Mouse (Mus musculus): ENCODE measurements at regions not wholly inside any gene's neighbourhood (a gene's known extent, or its start where the extent isn't known, plus 50 kb on each side); places are given as distances from the start of the nearest gene placed in this dataset.

DNA sequence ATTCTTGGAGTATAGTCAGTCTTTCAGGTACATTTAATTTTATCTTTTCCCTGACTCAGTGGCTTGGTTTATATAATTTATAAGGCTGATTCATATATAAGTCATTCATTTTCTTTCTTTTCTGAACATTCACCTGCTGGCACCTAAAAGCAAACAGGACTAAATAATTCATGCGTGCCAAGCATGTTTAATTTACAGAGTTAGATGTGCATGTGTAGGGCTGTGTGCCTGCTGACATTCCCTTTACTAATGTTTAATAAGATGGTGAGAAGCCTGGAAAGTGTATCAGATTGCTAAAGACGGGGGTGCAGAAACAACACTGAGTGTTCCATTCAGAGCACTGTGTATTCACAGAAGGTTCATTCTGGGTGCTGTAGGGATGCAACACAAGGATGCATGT lies 229.0 kb downstream of the Rpl10l start:
- H3K4me3 ChIP-seq (ENCODE audit: low read depth, low read length) = no peak overlapping the region
- no peaks in the 10 kb centered on the region for H3K4me1 ChIP-seq (replicated peaks; ENCODE audit: control insufficient read depth, insufficient read depth)
- no peaks in the 10 kb centered on the region for H3K27me3 ChIP-seq (ENCODE audit: control insufficient read depth, insufficient read depth, low read length)
- H3K4me2 ChIP-seq (replicated peaks; ENCODE audit: low read depth) = no peak overlapping the region
- H3K9me3 ChIP-seq (ENCODE audit: control insufficient read depth, low read length) = no peaks in the 10 kb centered on the region
- no peaks in the 10 kb centered on the region for H3K36me3 ChIP-seq (ENCODE audit: control insufficient read depth, insufficient read depth, low read length)
- no peak overlapping the region for H3K27ac ChIP-seq (replicated peaks)
- no peak for TF ChIP-seq CTCF (IDR thresholded peaks at IDR 0.05; ENCODE audit: low read depth)
- no peak for TF ChIP-seq EP300 (optimal IDR thresholded peaks at IDR 0.05)
- ATAC-seq (ENCODE audit: low FRiP score, low TSS enrichment) (no peak), DNase-seq (ENCODE audit: low spot score) (no peak)
- 45% methylated on average over 2 of the region's 2 CpGs for WGBS
- H3K9ac ChIP-seq (ENCODE audit: low read length) = no peak overlapping the region

DNA sequence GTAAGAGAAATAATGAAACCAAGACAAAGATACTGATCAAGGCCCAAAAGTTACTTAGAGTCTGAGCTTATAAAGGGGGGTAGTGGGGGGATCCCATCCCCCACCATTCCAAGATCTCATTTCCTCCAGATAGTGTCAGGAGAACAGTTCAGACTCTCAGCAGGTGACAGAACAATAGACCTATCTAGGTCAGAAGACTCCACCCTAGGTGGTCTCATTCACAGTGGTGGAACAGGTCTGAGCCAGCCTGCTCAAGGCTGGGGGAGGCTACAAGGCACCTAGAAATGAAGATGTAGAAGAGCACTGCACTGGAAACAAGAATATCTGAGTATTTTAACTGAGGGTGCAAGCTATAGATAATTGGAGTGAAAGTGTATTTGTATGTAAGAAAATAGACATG lies 235.3 kb downstream of the Rpl10l start:
- H3K4me3 ChIP-seq (ENCODE audit: low read depth, low read length) = no peak overlapping the region
- no peak for DNase-seq (ENCODE audit: low spot score)
- no peak overlapping the region for H3K9ac ChIP-seq (ENCODE audit: low read length)
- no peak for ATAC-seq (ENCODE audit: low FRiP score, low TSS enrichment)
- H3K27me3 ChIP-seq (ENCODE audit: control insufficient read depth, insufficient read depth, low read length) = no peaks in the 10 kb centered on the region
- no peaks in the 10 kb centered on the region for H3K9me3 ChIP-seq (ENCODE audit: control insufficient read depth, low read length)
- no peak overlapping the region for H3K4me2 ChIP-seq (replicated peaks; ENCODE audit: low read depth)
- TF ChIP-seq EP300 (optimal IDR thresholded peaks at IDR 0.05) = no peak
- TF ChIP-seq CTCF (IDR thresholded peaks at IDR 0.05; ENCODE audit: low read depth) = no peak
- H3K27ac ChIP-seq (replicated peaks) = no peak overlapping the region
- no peaks in the 10 kb centered on the region for H3K4me1 ChIP-seq (replicated peaks; ENCODE audit: control insufficient read depth, insufficient read depth)
- H3K36me3 ChIP-seq (ENCODE audit: control insufficient read depth, insufficient read depth, low read length) = no peaks in the 10 kb centered on the region

DNA sequence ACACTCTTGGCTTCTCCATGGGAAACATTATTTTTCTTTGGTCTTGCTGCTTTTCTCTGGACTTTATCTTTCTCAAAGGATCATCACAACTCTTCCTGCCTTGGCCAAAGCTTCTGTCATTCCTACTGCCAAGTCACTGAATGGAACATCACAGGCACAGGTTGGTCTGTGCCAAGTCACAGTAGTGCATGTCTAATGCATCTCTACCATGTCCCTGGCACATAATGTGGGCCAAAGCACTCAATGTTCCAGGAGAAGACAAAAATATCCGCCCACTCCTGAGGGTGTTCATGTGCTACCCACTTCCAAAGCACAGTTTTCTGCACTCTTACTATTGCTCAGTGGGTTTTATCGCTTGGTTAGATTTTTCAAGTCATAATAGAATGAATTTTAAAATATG lies 247.9 kb downstream of the Rpl10l start:
- Histone ChIP-seq H3K4me2 (replicated peaks; ENCODE audit: low read depth) (no peak overlapping the region), H3K27me3 (ENCODE audit: control insufficient read depth, insufficient read depth, low read length) (no peaks in the 10 kb centered on the region), H3K27ac (replicated peaks) (no peak overlapping the region), H3K4me1 (replicated peaks; ENCODE audit: control insufficient read depth, insufficient read depth) (no peaks in the 10 kb centered on the region), H3K36me3 (ENCODE audit: control insufficient read depth, insufficient read depth, low read length) (no peaks in the 10 kb centered on the region), H3K9ac (ENCODE audit: low read length) (no peak overlapping the region), H3K9me3 (ENCODE audit: control insufficient read depth, low read length) (no peaks in the 10 kb centered on the region), H3K4me3 (ENCODE audit: low read depth, low read length) (no peak overlapping the region)
- ATAC-seq (ENCODE audit: low FRiP score, low TSS enrichment) (no peak), DNase-seq (ENCODE audit: low spot score) (no peak)
- 88% methylated on average over 2 of the region's 2 CpGs for WGBS
- no peak for TF ChIP-seq EP300 (optimal IDR thresholded peaks at IDR 0.05)
- no peak for TF ChIP-seq CTCF (IDR thresholded peaks at IDR 0.05; ENCODE audit: low read depth)

DNA sequence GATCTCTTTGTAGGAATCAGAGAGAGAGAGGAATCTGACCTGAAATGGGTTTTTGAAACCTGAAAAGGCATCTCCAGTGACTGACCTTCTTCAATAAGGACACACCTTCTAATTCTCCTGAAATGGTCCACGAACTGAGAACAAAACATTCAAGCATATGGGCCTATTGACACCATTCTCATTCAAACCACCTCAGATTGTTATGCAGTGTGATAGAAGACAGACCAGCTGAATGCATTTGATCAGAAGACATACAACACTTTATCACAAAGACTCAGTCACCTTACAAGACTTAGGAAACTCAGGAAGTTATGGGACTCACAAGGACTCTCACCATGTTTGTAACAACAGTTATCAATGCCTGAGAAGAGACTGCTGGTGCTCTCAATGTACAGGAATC lies 256.7 kb downstream of the Rpl10l start:
- DNase-seq (ENCODE audit: low spot score) (no peak), ATAC-seq (ENCODE audit: low FRiP score, low TSS enrichment) (no peak)
- no peaks in the 10 kb centered on the region for H3K27me3 ChIP-seq (ENCODE audit: control insufficient read depth, insufficient read depth, low read length)
- no peak overlapping the region for H3K4me3 ChIP-seq (ENCODE audit: low read depth, low read length)
- no peak overlapping the region for H3K27ac ChIP-seq (replicated peaks)
- no peaks in the 10 kb centered on the region for H3K4me1 ChIP-seq (replicated peaks; ENCODE audit: control insufficient read depth, insufficient read depth)
- no peaks in the 10 kb centered on the region for H3K9me3 ChIP-seq (ENCODE audit: control insufficient read depth, low read length)
- TF ChIP-seq EP300 (optimal IDR thresholded peaks at IDR 0.05) (no peak), CTCF (IDR thresholded peaks at IDR 0.05; ENCODE audit: low read depth) (no peak)
- no peaks in the 10 kb centered on the region for H3K36me3 ChIP-seq (ENCODE audit: control insufficient read depth, insufficient read depth, low read length)
- 80% methylated on average over 1 of the region's 1 CpGs for WGBS
- H3K4me2 ChIP-seq (replicated peaks; ENCODE audit: low read depth) = no peak overlapping the region
- H3K9ac ChIP-seq (ENCODE audit: low read length) = no peak overlapping the region

DNA sequence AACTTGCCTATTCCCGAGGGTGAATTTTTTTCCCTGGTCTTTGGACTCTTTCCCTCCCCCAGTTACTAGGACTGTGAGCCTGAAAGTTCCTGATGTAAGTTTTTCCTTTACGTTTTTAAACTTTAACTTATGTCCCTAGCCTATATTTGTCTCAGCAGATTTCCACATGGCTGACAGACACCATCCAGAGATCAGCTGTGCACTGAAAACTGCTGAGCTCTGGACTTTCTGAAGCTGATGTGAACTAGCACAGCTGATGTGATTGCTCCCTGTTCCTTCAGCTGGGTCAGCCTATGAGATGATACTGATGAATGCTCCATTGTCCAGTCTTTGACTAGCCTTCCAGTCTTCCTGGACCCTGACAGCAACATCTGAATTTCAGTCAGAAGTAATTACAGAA lies 271.5 kb downstream of the Rpl10l start:
- H3K27me3 ChIP-seq (ENCODE audit: control insufficient read depth, insufficient read depth, low read length) = no peaks in the 10 kb centered on the region
- H3K4me3 ChIP-seq (ENCODE audit: low read depth, low read length) = no peak overlapping the region
- no peak for DNase-seq (ENCODE audit: low spot score)
- no peak overlapping the region for H3K4me2 ChIP-seq (replicated peaks; ENCODE audit: low read depth)
- no peaks in the 10 kb centered on the region for H3K36me3 ChIP-seq (ENCODE audit: control insufficient read depth, insufficient read depth, low read length)
- H3K9me3 ChIP-seq (ENCODE audit: control insufficient read depth, low read length) = no peaks in the 10 kb centered on the region
- no peak overlapping the region for H3K27ac ChIP-seq (replicated peaks)
- no peak for TF ChIP-seq CTCF (IDR thresholded peaks at IDR 0.05; ENCODE audit: low read depth)
- no peak for TF ChIP-seq EP300 (optimal IDR thresholded peaks at IDR 0.05)
- no peaks in the 10 kb centered on the region for H3K4me1 ChIP-seq (replicated peaks; ENCODE audit: control insufficient read depth, insufficient read depth)
- no peak overlapping the region for H3K9ac ChIP-seq (ENCODE audit: low read length)
- no peak for ATAC-seq (ENCODE audit: low FRiP score, low TSS enrichment)
- 57% methylated on average over 2 of the region's 2 CpGs for WGBS
